Mouse (Mus musculus) forebrain, embryonic 13.5 days (tissue): ENCODE data around the gene Hrnr. TPM values are rescaled to one million over a fixed set of nuclear protein-coding genes. Genes with fewer than 3 reads are reported as not detected.

Experiments used
- ATAC-seq: fragments of 200-750 bp; cut with Nextera tagmentation; 2 replicates; pipeline ENCODE4 v1.8.0; 2017
- H3K27ac ChIP-seq: fragments of 300-500 bp; sonication (generic); 2 replicates; pipeline ENCODE4 v1.5.1; 2015; ENCODE audit warnings: inconsistent platforms, mild to moderate bottlenecking, moderate library complexity
- H3K27me3 ChIP-seq: fragments of 300-500 bp; sonication (generic); 2 replicates; pipeline ENCODE4 v1.6.1; 2015; ENCODE audit warnings: mild to moderate bottlenecking, inconsistent platforms
- H3K36me3 ChIP-seq: fragments of 300-500 bp; sonication (generic); 2 replicates; pipeline ENCODE4 v1.6.1; 2015; ENCODE audit warnings: mild to moderate bottlenecking, inconsistent platforms; ENCODE audit not compliant: poor library complexity, severe bottlenecking
- H3K4me1 ChIP-seq: fragments of 300-500 bp; sonication (generic); 2 replicates; pipeline ENCODE4 v1.6.1; 2015; ENCODE audit warnings: inconsistent platforms
- H3K4me2 ChIP-seq: fragments of 300-500 bp; sonication (generic); 2 replicates; pipeline ENCODE4 v1.6.1; 2015; ENCODE audit warnings: inconsistent platforms, mild to moderate bottlenecking, moderate library complexity
- H3K4me3 ChIP-seq: fragments of 300-500 bp; sonication (generic); 2 replicates; pipeline ENCODE4 v1.5.1; 2015; ENCODE audit warnings: mild to moderate bottlenecking, inconsistent platforms
- H3K9ac ChIP-seq: fragments of 300-500 bp; sonication (generic); 2 replicates; pipeline ENCODE4 v1.6.1; 2015; ENCODE audit warnings: mild to moderate bottlenecking, inconsistent platforms
- H3K9me3 ChIP-seq: fragments of 300-500 bp; sonication (generic); replicated peaks from 2 replicates; pipeline ENCODE4 v1.6.1; 2016; ENCODE audit warnings: inconsistent platforms
- WGBS: fragments of 180-500 bp; shearing (Covaris S2); methylation state at CpG from one replicate; pipeline ENCODE4 v1.1.7; 2015; 5-methylcytosine and 5-hydroxymethylcytosine counted together
- polyA plus RNA-seq: library from polyadenylated mRNA; unstranded; fragments of >200 nt; fragmentation: Nextera tagmentation; extraction: Ambion mirVana; gene quantifications from 2 replicates; pipeline ENCODE4 v1.2.1, GENCODE M21; 2015

The Hrnr gene
- polyA plus RNA-seq, 1 experiment from 2014 or later = not detected

DNA sequence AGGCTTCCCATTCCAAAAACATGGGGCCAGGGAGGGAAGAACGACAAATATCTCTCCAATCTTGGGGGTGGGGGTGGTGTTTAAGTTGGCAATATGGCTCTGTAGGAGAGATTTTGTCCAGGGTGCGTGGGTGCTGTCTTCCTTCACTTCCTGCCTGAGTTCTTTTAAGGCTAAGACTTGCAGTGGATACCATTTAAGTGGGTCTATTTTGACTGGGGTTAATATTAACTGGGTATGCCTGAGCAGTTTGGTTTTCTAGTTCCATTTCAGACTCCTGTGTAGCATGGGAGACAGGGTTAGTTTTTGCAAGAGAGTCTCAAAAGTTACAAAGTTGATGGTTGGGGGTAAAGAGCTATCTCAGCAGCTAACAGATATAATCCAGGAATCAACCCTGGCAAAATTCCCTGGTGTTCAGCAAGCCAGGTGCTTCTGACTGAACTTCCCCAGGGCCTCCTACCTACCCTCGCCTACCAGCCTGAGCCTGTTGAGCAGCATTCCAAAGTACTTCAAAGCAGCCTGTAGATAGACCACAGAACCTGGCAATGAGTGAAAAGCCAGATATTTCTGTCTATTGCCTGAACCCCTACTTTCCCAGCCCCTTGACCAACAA is 47.5 kb downstream of the Hrnr start:
- Histone ChIP-seq H3K27ac (no peak overlapping the region), H3K36me3 (no peaks in the 10 kb centered on the region), H3K4me2 (no peak overlapping the region), H3K9ac (no peak overlapping the region), H3K4me1 (no peaks in the 10 kb centered on the region), H3K4me3 (no peak overlapping the region), H3K27me3 (no peaks in the 10 kb centered on the region), H3K9me3 (no peaks in the 10 kb centered on the region)
- WGBS = 76% methylated on average over 3 of the region's 3 CpGs
- ATAC-seq = no peak

GRCm38 (mm10) chr3:93368171-93368570 is 48.6 kb downstream of the Hrnr start:
- 91% methylated on average over 1 of the region's 1 CpGs for WGBS
- no peak overlapping the region for H3K4me3 ChIP-seq

DNA sequence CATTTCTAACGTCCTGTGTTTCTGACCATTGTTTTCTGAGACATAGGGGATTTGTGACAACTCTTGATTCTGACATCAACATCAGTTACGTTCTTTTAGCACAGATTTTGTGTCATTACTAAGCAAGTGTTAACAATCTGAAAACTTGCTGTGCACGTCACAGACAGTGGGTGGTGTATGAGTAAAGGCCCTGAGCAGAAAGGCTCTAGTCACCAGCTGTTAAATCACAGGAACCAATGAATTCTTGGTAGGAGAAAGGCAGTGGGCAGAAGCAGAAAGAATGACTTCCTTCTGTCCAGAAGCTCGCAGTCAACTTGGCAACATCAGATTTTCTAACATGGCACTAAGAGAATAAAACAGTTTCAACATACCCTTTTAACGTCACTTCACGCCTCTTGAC is 53.9 kb downstream of the Hrnr start:
- Histone ChIP-seq H3K4me3 (no peak overlapping the region), H3K27ac (no peak overlapping the region), H3K9ac (no peak overlapping the region), H3K4me2 (no peak overlapping the region), H3K4me1 (no peaks in the 10 kb centered on the region), H3K9me3 (no peaks in the 10 kb centered on the region), H3K27me3 (no peaks in the 10 kb centered on the region), H3K36me3 (no peaks in the 10 kb centered on the region)
- 81% methylated on average over 6 of the region's 6 CpGs for WGBS
- ATAC-seq = no peak

More at GRCm38 (mm10) chr3:93368171-93368570, 48.6 kb downstream of the Hrnr start:
- Histone ChIP-seq H3K4me1 (no peaks in the 10 kb centered on the region), H3K27ac (no peak overlapping the region), H3K36me3 (no peaks in the 10 kb centered on the region), H3K9me3 (no peaks in the 10 kb centered on the region), H3K4me2 (no peak overlapping the region), H3K27me3 (no peaks in the 10 kb centered on the region), H3K9ac (no peak overlapping the region)
- ATAC-seq = no peak

DNA sequence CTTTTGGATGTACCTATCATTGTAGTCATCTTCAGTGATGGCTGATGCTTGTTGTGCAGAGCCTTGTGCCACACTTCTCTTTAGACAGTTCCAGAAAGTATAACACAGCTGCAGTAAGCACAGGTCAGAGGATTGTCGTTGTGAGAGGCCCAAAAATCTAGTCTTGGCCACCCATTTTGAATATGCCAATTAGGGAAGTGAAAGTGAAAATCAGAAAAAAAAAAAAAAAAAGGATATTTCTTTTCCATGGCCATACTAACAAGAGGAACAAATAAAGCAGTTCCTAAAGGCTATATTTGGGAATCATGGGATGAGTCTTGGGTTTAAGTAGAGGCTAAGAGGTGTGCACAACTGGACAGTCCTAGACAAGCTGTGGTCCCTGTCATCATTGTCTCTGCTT is 55.6 kb downstream of the Hrnr start:
- no peaks in the 10 kb centered on the region for H3K27me3 ChIP-seq
- no peaks in the 10 kb centered on the region for H3K4me1 ChIP-seq
- H3K9me3 ChIP-seq = no peaks in the 10 kb centered on the region
- no peak overlapping the region for H3K4me3 ChIP-seq
- WGBS = 86% methylated on average over 1 of the region's 1 CpGs
- no peak for ATAC-seq
- H3K4me2 ChIP-seq = no peak overlapping the region
- H3K36me3 ChIP-seq = no peaks in the 10 kb centered on the region
- no peak overlapping the region for H3K9ac ChIP-seq
- H3K27ac ChIP-seq = no peak overlapping the region

DNA sequence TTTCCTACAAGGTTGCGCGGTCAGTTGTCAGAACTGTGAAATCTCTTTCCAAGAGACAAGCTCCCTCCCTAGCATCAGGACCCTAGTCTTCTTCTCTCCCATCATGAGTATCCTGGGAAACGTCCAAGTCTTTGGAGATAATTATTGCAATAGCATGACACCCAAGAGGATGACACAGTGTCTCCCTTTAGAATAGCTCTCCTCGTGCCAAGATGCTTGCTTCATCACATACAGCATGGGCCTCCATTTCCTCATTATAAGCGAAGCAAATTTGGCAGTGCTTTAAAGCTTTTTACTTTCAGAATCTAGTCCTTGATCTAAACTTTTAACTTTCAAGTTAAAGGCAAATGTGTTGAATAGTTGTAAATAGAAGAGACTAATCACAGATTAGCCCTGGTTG is 56.1 kb downstream of the Hrnr start:
- ATAC-seq = no peak
- no peaks in the 10 kb centered on the region for H3K4me1 ChIP-seq
- no peak overlapping the region for H3K27ac ChIP-seq
- whole genome bisulfite sequencing = 90% methylated on average over 5 of the region's 5 CpGs
- no peaks in the 10 kb centered on the region for H3K36me3 ChIP-seq
- no peak overlapping the region for H3K4me2 ChIP-seq
- no peak overlapping the region for H3K9ac ChIP-seq
- H3K9me3 ChIP-seq = no peaks in the 10 kb centered on the region
- no peaks in the 10 kb centered on the region for H3K27me3 ChIP-seq
- H3K4me3 ChIP-seq = no peak overlapping the region

- Histone ChIP-seq H3K4me3 (no peak overlapping the region), H3K27ac (no peak overlapping the region), H3K9me3 (no peaks in the 10 kb centered on the region), H3K36me3 (no peaks in the 10 kb centered on the region), H3K9ac (no peak overlapping the region), H3K27me3 (no peaks in the 10 kb centered on the region), H3K4me1 (no peaks in the 10 kb centered on the region), H3K4me2 (no peak overlapping the region)
- WGBS = 38% methylated on average over 4 of the region's 4 CpGs
- no peak for ATAC-seq
These were observed 58.6 kb downstream of the Hrnr start for GRCm38 (mm10) chr3:93378146-93378545.

Other genes with a start within 250 kb of the Hrnr start
- not detected in 2 replicates for gene Crnn, start 175.0 kb upstream of the Hrnr start, polyA plus RNA-seq
- gene Flg2, start 122.5 kb upstream of the Hrnr start, polyA plus RNA-seq = not detected in 2 replicates
- gene Flg, start 46.2 kb upstream of the Hrnr start, polyA plus RNA-seq = not detected in 2 replicates
- not detected in 2 replicates for gene Rptn, start 74.0 kb downstream of the Hrnr start, polyA plus RNA-seq
- 0.37 and 0.53 TPM in 2 replicates for gene Tchh, start 122.6 kb downstream of the Hrnr start, polyA plus RNA-seq
- not detected in 2 replicates for gene Tchhl1, start 149.0 kb downstream of the Hrnr start, polyA plus RNA-seq
- gene S100a11, start 200.7 kb downstream of the Hrnr start, polyA plus RNA-seq = 117 and 133 TPM in 2 replicates
- 69.1 and 89.9 TPM in 2 replicates for gene S100a10, start 235.3 kb downstream of the Hrnr start, polyA plus RNA-seq